Mouse (Mus musculus): ENCODE results near the gene Ift81. TPM values are rescaled to one million over a fixed set of nuclear protein-coding genes. Genes with fewer than 3 reads are reported as not detected.

The Ift81 gene
- total RNA-seq, 2 experiments from 2014 or later, result 19.0 to 20.4 TPM

DNA sequence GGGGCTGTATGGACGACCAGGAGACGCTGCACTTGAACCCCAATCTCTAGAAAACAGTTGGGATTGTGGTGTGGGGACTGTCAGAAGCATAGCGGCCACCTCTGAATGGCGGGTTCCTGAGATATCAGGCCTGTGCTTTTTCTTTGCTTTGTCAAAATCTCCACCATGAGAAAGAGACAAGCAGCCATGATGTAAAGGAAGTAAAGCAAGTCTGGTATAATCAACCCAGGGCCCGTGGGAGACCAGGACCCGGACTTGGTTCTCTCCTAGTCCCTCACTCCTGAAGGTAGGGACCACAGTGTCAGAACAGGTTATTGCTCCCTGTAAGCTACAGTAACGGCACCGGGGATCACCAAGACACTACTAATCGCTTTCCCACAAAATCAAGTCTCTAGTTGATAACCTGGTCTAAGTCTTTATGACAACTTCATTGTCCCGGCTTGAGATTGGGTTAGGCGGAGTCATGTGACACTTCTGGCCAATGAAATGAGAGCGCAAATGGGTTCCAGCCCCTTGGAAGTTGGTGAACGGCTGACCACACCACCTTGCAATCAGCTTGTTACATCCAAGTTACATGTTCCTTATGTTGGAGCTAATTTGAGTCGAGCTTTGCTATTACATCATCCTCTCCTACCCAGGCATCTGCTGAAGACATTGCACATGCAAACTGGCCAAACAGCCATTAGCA, 11.4 kb upstream of the Ift81 start:
- DNase-seq, result no peak

- no peak for DNase-seq
Observed at GRCm38 (mm10) chr5:122624952-122625479, 10.7 kb upstream of the Ift81 start.

DNA sequence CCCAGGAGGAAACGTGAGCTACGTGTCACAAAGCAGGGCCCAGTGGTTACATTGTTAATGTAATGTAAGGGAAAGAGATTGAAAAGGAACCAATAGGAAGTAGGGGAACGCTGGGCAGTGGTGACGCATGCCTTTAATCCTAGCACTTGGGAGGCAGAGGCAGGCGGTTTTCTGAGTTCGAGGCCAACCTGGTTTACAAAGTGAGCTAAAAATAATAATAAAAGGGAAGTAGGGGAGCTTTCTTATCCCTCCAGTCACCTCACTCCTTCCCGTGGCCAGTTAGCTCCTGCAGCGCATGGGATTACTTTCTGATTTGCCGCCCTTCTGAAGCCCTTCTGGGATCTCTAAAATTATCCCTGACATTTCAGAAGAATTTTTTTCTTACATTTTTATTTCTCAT, 9.5 kb upstream of the Ift81 start:
- DNase-seq, result no peak

- DNase-seq, result no peak
Observed at GRCm38 (mm10) chr5:122622526-122622925, 8.2 kb upstream of the Ift81 start.

GRCm38 (mm10) chr5:122621376-122621886, 7.1 kb upstream of the Ift81 start:
- peak; percentile 56 for DNase-seq

- DNase-seq, result no peak
Observed at GRCm38 (mm10) chr5:122619686-122620296, 5.5 kb upstream of the Ift81 start.

- DNase-seq, result no peak
Observed at GRCm38 (mm10) chr5:122617718-122618117, 3.4 kb upstream of the Ift81 start.

DNA sequence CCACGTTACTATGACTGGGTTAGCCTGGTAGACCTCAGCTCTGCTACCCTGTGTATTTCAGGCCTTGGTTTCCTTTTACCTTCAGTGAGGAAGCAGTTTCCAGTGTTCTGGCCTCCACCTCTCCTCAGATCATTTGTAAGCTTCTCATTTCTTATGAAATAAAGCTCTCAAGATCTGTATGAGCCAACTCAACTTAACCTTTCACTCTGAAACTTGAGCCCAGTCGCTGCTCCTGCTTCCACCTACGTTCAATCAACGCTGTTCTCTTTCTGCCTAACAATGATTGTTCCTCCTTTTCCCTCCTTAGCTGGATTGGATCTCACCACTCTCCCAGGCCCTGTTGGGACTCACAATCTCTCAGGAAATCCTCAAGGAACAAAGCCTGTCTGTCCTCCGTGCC, 2.7 kb downstream of the Ift81 start:
- DNase-seq, result peak; percentile 21

- DNase-seq, result no peak
Observed at GRCm38 (mm10) chr5:122604894-122605293, 9.4 kb downstream of the Ift81 start.

- DNase-seq, result peak; percentile 49
Observed at GRCm38 (mm10) chr5:122602233-122602632, 12.1 kb downstream of the Ift81 start.

DNA sequence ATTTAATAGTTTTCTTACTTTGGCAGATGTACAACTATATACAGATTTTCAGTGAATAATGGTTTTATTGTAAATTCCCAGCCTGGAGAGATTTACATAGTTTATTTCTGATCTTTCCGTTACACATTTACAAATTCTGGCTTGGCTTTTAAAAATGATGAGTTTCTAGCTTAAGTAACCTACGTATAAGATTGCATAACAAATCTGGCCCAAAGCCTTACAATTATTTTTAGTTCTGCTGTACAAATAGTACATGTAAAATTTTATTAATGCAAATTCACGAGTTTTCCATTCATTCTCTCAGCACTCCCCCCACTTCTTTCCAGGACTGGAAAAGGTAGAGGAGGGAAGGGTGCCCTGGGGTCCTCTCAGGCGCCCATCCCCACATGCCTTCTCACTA, 18.8 kb downstream of the Ift81 start:
- no peak for DNase-seq

DNA sequence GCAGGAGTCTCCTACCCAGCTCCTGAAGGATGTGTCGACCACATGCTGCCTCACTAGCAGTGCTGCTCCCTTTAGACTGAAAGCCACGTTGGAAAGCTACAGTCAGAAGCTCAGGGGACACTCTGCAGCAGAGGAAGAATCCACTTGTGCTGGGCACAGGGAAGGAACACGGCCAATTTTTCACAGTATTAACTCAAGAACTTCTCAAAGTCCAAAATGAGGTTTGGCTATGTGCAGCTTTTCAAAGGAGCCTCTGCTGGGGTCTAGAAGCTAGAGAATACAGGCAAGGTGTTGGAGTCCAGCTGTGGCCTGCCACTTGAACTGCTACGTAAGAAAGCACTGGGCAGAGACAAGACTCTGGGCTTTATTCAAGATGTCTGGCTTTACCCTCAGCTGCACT, 24.4 kb downstream of the Ift81 start:
- DNase-seq, result no peak

- DNase-seq, result no peak
Observed at GRCm38 (mm10) chr5:122585546-122585945, 28.8 kb downstream of the Ift81 start.

- no peak for DNase-seq
Observed at GRCm38 (mm10) chr5:122584093-122584492, 30.2 kb downstream of the Ift81 start.

- no peak for DNase-seq
Observed at GRCm38 (mm10) chr5:122576683-122577329, 37.5 kb downstream of the Ift81 start.

GRCm38 (mm10) chr5:122572001-122572400, 42.3 kb downstream of the Ift81 start:
- peak; percentile 63 for DNase-seq

GRCm38 (mm10) chr5:122566626-122567025, 47.7 kb downstream of the Ift81 start:
- no peak for DNase-seq

GRCm38 (mm10) chr5:122560654-122561053, 53.7 kb downstream of the Ift81 start:
- DNase-seq, result no peak

DNA sequence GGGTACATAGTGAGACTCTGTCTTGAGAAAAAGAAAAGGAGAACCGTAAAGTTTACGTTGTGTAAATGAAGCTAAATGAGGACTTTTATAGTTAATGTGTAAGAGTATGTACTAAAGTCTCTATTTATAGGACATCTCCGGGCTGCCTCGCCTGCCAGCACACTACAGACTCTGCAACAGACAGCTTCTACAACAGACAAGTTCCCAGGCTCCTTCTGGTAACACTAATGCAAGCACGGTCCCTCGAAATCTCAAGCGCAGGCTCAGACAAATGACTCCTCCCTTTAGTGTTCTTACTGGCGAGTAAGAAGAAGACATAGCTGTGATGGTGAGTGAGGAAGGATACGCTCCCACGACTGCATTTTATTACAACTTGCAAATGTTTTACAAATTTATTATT, 56.2 kb downstream of the Ift81 start:
- no peak for DNase-seq

DNA sequence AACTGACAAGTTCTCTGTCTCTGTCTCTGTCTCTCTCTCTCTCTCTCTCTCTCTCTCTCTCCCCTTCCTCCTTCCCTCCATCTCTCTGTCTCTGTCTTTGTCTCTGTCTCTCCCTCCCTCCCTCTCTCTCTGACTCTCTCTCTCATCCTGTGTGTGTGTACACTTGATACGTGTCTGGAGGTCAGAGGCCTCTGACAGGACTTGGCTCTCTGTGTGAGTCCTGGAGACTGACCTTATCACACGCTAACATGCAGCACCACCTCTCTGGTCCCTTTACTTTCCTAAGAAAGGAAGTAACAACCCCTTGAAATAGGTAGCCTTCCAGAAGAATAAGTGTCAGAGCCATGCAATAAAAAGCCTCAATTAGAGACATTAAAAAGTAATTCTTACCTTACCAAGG, 59.2 kb downstream of the Ift81 start:
- DNase-seq, result no peak

DNA sequence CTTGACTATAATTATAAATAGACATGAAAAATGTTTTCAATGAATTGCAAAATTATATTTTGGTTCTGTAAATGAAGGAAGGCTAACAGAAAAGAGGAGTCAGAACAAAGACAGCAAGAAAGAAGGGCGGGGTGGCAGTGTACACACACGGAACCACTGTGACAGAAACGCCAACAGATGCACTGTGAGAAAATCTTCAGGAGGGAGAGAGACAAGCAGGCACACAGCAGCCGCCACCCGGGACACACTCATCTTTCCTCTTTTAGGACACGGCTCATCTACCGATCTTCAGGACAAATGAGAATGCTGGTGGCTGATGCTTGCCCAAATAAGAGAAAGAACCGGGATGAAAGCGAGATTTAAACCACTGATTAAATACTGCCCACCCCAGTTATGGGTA, 61.7 kb downstream of the Ift81 start:
- DNase-seq, result no peak

GRCm38 (mm10) chr5:122550460-122550859, 63.9 kb downstream of the Ift81 start:
- no peak for DNase-seq

DNA sequence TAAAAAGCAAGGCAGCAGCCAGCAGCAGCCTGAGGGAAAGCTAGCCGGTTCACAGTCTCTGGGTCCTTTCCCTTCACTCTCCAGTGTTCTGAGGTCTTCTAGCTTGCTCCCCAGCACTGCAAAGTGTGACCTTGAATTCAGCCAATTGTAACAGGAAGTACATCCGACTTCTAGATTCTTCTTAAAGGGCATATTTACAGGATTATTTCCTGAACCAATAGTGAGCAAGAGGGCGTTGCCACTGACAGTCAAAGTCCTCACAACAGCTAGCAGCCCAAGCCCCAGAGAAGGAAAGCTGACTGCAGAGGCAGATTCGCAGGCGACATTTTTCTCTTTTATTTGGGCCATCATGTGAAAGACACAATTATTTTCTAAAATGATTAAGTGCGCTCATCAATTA, 65.6 kb downstream of the Ift81 start:
- peak; percentile 27 for DNase-seq
